Mouse (Mus musculus) G1E (cell line): Measurements from ENCODE around the gene Dxo.

Experiments used
- CTCF ChIP-seq: IDR thresholded peaks from 2 replicates; pipeline ENCODE4 v1.5.1; 2012; ENCODE audit warnings: low read depth, low read length, inconsistent platforms, mixed read lengths
- GATA1 ChIP-seq: IDR thresholded peaks from 2 replicates; pipeline ENCODE4 v1.6.1; 2012; ENCODE audit warnings: borderline replicate concordance, low read length, inconsistent platforms, mixed read lengths

GRCm38 (mm10) chr17:34879336-34879879 is 42.6 kb downstream of the Dxo start, which contains the start of gene Zbtb12:
- TF ChIP-seq CTCF: no peak
- TF ChIP-seq GATA1: no peak
